8 mouse cellular contexts compared by ENCODE assay signal in genomic region chr10:62217196-62217595, GRCm38 (mm10). TPM values are rescaled to one million over a fixed set of nuclear protein-coding genes. Genes with fewer than 3 reads are reported as not detected.
DNase-seq lines count a peak whose midpoint lies in the region; ATAC-seq and TF ChIP-seq lines count a peak whose summit lies in the region.

No protein-coding gene starts in this region.

- H3K27ac ChIP-seq in forebrain, embryonic 14.5 days (ENCODE audit: low read depth, low read length): 0 out of 2 replicates have a peak overlapping the region, but pooled peaks have one; percentile 44
- H3K27ac ChIP-seq in forebrain, embryonic 16.5 days (ENCODE audit: low read length): no peak overlapping the region
- H3K27ac ChIP-seq in liver, embryonic 11.5 days (ENCODE audit: low read depth, low read length): peak overlapping the region; percentile 98
- peak overlapping the region; percentile 1; the same call in 1 of the 2 replicates for H3K27ac ChIP-seq in olfactory bulb, adult 2 months (ENCODE audit: insufficient read depth, low read depth, low read length)

- no peaks in the 10 kb centered on the region for H3K27me3 ChIP-seq in forebrain, embryonic 14.5 days (replicated peaks; ENCODE audit: control insufficient read depth, insufficient read depth, low read length)
- H3K27me3 ChIP-seq in forebrain, embryonic 16.5 days (replicated peaks; ENCODE audit: control insufficient read depth, insufficient read depth, low read length): no peaks in the 10 kb centered on the region
- H3K27me3 ChIP-seq in liver, embryonic 11.5 days (replicated peaks; ENCODE audit: control insufficient read depth, insufficient read depth, low read length): no peaks in the 10 kb centered on the region

- no peak overlapping the region for H3K4me2 ChIP-seq in forebrain, embryonic 14.5 days (ENCODE audit: low read length)
- no peak overlapping the region for H3K4me2 ChIP-seq in forebrain, embryonic 16.5 days (ENCODE audit: low read length)
- peak overlapping the region; percentile 64 for H3K4me2 ChIP-seq in liver, embryonic 11.5 days

- 41% methylated on average over 8 of the region's 8 CpGs for WGBS in forebrain, embryonic 14.5 days
- 50% methylated on average over 8 of the region's 8 CpGs for WGBS in forebrain, embryonic 16.5 days
- 42% methylated on average over 8 of the region's 8 CpGs for WGBS in liver, embryonic 11.5 days
- 73% methylated on average over 8 of the region's 8 CpGs for WGBS in olfactory bulb, adult 2 months

- no peak overlapping the region for H3K9ac ChIP-seq in forebrain, embryonic 14.5 days (ENCODE audit: low read length)
- H3K9ac ChIP-seq in forebrain, embryonic 16.5 days (replicated peaks; ENCODE audit: low read depth, low read length): no peak overlapping the region
- peak overlapping the region; percentile 2 for H3K9ac ChIP-seq in liver, embryonic 11.5 days (ENCODE audit: low read depth, low read length)

- DNase-seq in forebrain, embryonic 14.5 days (ENCODE audit: low spot score): peak; percentile 25
- peak; percentile 38 for DNase-seq in heart, postnatal 4 days
- no peak for DNase-seq in liver, embryonic 11.5 days (ENCODE audit: low spot score)
- DNase-seq in T-cell, adult 2 months (ENCODE audit: low spot score): no peak

- no peak overlapping the region for H3K4me3 ChIP-seq in forebrain, embryonic 14.5 days (ENCODE audit: low read depth, low read length)
- H3K4me3 ChIP-seq in forebrain, embryonic 16.5 days (replicated peaks; ENCODE audit: low read length): no peak overlapping the region
- no peak overlapping the region for H3K4me3 ChIP-seq in liver, embryonic 11.5 days (ENCODE audit: low read depth, low read length)
- H3K4me3 ChIP-seq in olfactory bulb, adult 2 months (ENCODE audit: insufficient read depth, low read depth, low read length): no peak overlapping the region

- no peak for TF ChIP-seq POLR2A in olfactory bulb, adult 2 months (IDR thresholded peaks at IDR 0.05; ENCODE audit: insufficient read depth, low read depth, low read length)

- no peak for TF ChIP-seq CTCF in olfactory bulb, adult 2 months (IDR thresholded peaks at IDR 0.05; ENCODE audit: insufficient read depth, low read depth, low read length)

- no peaks in the 10 kb centered on the region for H3K36me3 ChIP-seq in forebrain, embryonic 14.5 days (ENCODE audit: control insufficient read depth, insufficient read depth, low read length)
- H3K36me3 ChIP-seq in forebrain, embryonic 16.5 days (ENCODE audit: control insufficient read depth, insufficient read depth): no peaks in the 10 kb centered on the region
- no peaks in the 10 kb centered on the region for H3K36me3 ChIP-seq in liver, embryonic 11.5 days (ENCODE audit: control insufficient read depth, insufficient read depth, low read length)

- no peaks in the 10 kb centered on the region for H3K9me3 ChIP-seq in forebrain, embryonic 14.5 days (replicated peaks; ENCODE audit: control insufficient read depth, low read length)
- no peaks in the 10 kb centered on the region for H3K9me3 ChIP-seq in forebrain, embryonic 16.5 days (ENCODE audit: control insufficient read depth, low read length)
- no peaks in the 10 kb centered on the region for H3K9me3 ChIP-seq in liver, embryonic 11.5 days (ENCODE audit: control insufficient read depth, low read length)

- H3K4me1 ChIP-seq in forebrain, embryonic 14.5 days (ENCODE audit: control insufficient read depth, insufficient read depth, low read length): no peaks in the 10 kb centered on the region
- H3K4me1 ChIP-seq in forebrain, embryonic 16.5 days (replicated peaks; ENCODE audit: control insufficient read depth, insufficient read depth, low read length): no peaks in the 10 kb centered on the region
- H3K4me1 ChIP-seq in liver, embryonic 11.5 days (replicated peaks; ENCODE audit: control insufficient read depth, insufficient read depth, low read length): peaks cover 52% of the 10 kb centered on the region
- peaks cover 20% of the 10 kb centered on the region for H3K4me1 ChIP-seq in olfactory bulb, adult 2 months (ENCODE audit: control insufficient read depth, insufficient read depth, low read length)

- ATAC-seq in forebrain, embryonic 14.5 days: no peak
- ATAC-seq in forebrain, embryonic 16.5 days: no peak
- no peak for ATAC-seq in liver, embryonic 11.5 days (replicated peaks; ENCODE audit: low FRiP score)
- no peak for ATAC-seq in monocyte, adult 5-6 weeks (replicated peaks; ENCODE audit: insufficient number of reproducible peaks, low FRiP score, low TSS enrichment, poor library complexity, severe bottlenecking)
- ATAC-seq in granulocyte monocyte progenitor cell, adult 5-6 weeks (replicated peaks; ENCODE audit: poor library complexity, severe bottlenecking): no peak

RNA-seq across cellular contexts. Expression of gene Tspan15, which starts 13.9 kb away (rescaled TPM):
- polyA plus RNA-seq in forebrain, embryonic 14.5 days (2014; fragmentation: Nextera tagmentation; extraction: Ambion mirVana): 10.1 and 13.7 TPM in 2 replicates
- polyA plus RNA-seq in forebrain, embryonic 16.5 days (2015; fragmentation: Nextera tagmentation; extraction: Ambion mirVana): 13.9 and 15.4 TPM in 2 replicates
- 10 to 100 TPM; 10.1 to 10.3 TPM for total RNA-seq in heart, postnatal 4 days (2021)
- polyA plus RNA-seq in liver, embryonic 11.5 days (2014; fragmentation: Nextera tagmentation; extraction: Ambion mirVana): 13.8 and 14.1 TPM in 2 replicates
- not detected in 2 replicates for polyA plus RNA-seq in olfactory bulb, adult 2 months (2012; ENCODE audit: insufficient read depth, insufficient read length, low replicate concordance, missing spikeins)
- total RNA-seq in monocyte, adult 5-6 weeks (2017): 0.32 to 0.49 TPM (median 0.38 TPM) in 3 replicates
- not detected in 2 replicates for total RNA-seq in granulocyte monocyte progenitor cell, adult 5-6 weeks (2014; fragmentation: Nextera tagmentation)
- total RNA-seq in granulocyte monocyte progenitor cell, adult 5-6 weeks (2017): 0.13 TPM in 1 of 2 replicates, not detected in the other

RNA-seq across cellular contexts. Expression of gene Tacr2, which starts 35.0 kb away (rescaled TPM):
- not detected in 2 replicates for polyA plus RNA-seq in forebrain, embryonic 14.5 days (2014; fragmentation: Nextera tagmentation; extraction: Ambion mirVana)
- not detected in 2 replicates for polyA plus RNA-seq in forebrain, embryonic 16.5 days (2015; fragmentation: Nextera tagmentation; extraction: Ambion mirVana)
- total RNA-seq in heart, postnatal 4 days (2021): not detected
- polyA plus RNA-seq in liver, embryonic 11.5 days (2014; fragmentation: Nextera tagmentation; extraction: Ambion mirVana): not detected in 2 replicates
- polyA plus RNA-seq in olfactory bulb, adult 2 months (2012; ENCODE audit: insufficient read depth, insufficient read length, low replicate concordance, missing spikeins): not detected in 2 replicates
- not detected in 3 replicates for total RNA-seq in monocyte, adult 5-6 weeks (2017)
- not detected in 2 replicates for total RNA-seq in granulocyte monocyte progenitor cell, adult 5-6 weeks (2014; fragmentation: Nextera tagmentation)
- total RNA-seq in granulocyte monocyte progenitor cell, adult 5-6 weeks (2017): 0.22 TPM in 1 of 2 replicates, not detected in the other

Comparison
In these comparisons a context has a peak if more than half of its experiments do, and no peak if none do; other contexts are left out.
1. DNase-seq: peak in forebrain, embryonic 14.5 days (single experiment) and heart, postnatal 4 days (single experiment); none in liver, embryonic 11.5 days (single experiment) and T-cell, adult 2 months (single experiment).
2. RNA of gene Tspan15, which starts 13.9 kb away (polyA plus RNA-seq): 13.9 to 15.4 TPM in forebrain, embryonic 16.5 days, 13.8 to 14.1 TPM in liver, embryonic 11.5 days and 10.1 to 13.7 TPM in forebrain, embryonic 14.5 days; not detected in olfactory bulb, adult 2 months; every median in the first group is over 10 times any median in the second.